Mouse (Mus musculus) limb, embryonic 11.5 days (tissue): ENCODE measurements around the gene Aarsd1. TPM values are rescaled to one million over a fixed set of nuclear protein-coding genes. Genes with fewer than 3 reads are reported as not detected.
"Not testable (repeated sequence)": the region's sequence is repeated elsewhere in the genome, so short reads cannot be mapped to it uniquely, and the experiment has no call there.

Experiments
- ATAC-seq: fragments of 200-750 bp; cut with Nextera tagmentation; 2 replicates; pipeline ENCODE4 v1.8.0; 2017; ENCODE audit warnings: low read depth; ENCODE audit not compliant: insufficient number of reproducible peaks, low FRiP score, low TSS enrichment
- DNase-seq: peaks from one replicate; pipeline ENCODE4 v3.0.0-alpha.2; 2015; ENCODE audit warnings: low spot score
- H3K27ac ChIP-seq: fragments of 300-500 bp; sonication (generic); replicated peaks from 2 replicates; pipeline ENCODE4 v1.5.1; 2014; ENCODE audit warnings: low read depth, mild to moderate bottlenecking, low read length
- H3K27me3 ChIP-seq: fragments of 300-500 bp; sonication (generic); 2 replicates; pipeline ENCODE4 v1.6.1; 2014; ENCODE audit warnings: mild to moderate bottlenecking, low read length, mixed read lengths; ENCODE audit not compliant: control insufficient read depth, insufficient read depth
- H3K36me3 ChIP-seq: fragments of 300-500 bp; sonication (generic); 2 replicates; pipeline ENCODE4 v1.6.1; 2014; ENCODE audit warnings: mild to moderate bottlenecking, low read length, moderate library complexity, mixed read lengths; ENCODE audit not compliant: control insufficient read depth, insufficient read depth
- H3K4me1 ChIP-seq: fragments of 300-500 bp; sonication (generic); 2 replicates; pipeline ENCODE4 v1.6.1; 2014; ENCODE audit warnings: low read length, mixed read lengths; ENCODE audit not compliant: control insufficient read depth, insufficient read depth
- H3K4me2 ChIP-seq: fragments of 300-500 bp; sonication (generic); 2 replicates; pipeline ENCODE4 v1.6.1; 2014; ENCODE audit warnings: low read depth, mild to moderate bottlenecking, moderate library complexity; ENCODE audit not compliant: severe bottlenecking
- H3K4me3 ChIP-seq: fragments of 300-500 bp; sonication (generic); 2 replicates; pipeline ENCODE4 v1.5.1; 2014; ENCODE audit warnings: low read depth, low read length
- H3K9ac ChIP-seq: fragments of 300-500 bp; sonication (generic); 2 replicates; pipeline ENCODE4 v1.6.1; 2014; ENCODE audit warnings: mild to moderate bottlenecking, low read length
- H3K9me3 ChIP-seq: fragments of 300-500 bp; sonication (generic); 2 replicates; pipeline ENCODE4 v1.6.1; 2016; ENCODE audit warnings: low read length; ENCODE audit not compliant: control insufficient read depth
- WGBS: fragments of 180-500 bp; shearing (Covaris S2); extraction: QIAGEN DNeasy Blood & Tissue Kit; methylation state at CpG from one replicate; pipeline ENCODE4 v1.1.7; 2014; 5-methylcytosine and 5-hydroxymethylcytosine counted together
- polyA plus RNA-seq: library from polyadenylated mRNA; unstranded; fragments of >200 nt; fragmentation: Nextera tagmentation; extraction: Ambion mirVana; gene quantifications from 2 replicates; pipeline ENCODE4 v1.2.1, GENCODE M21; 2014

Aarsd1 gene
- polyA plus RNA-seq, 1 experiment from 2014 or later: 89.0 TPM

DNA sequence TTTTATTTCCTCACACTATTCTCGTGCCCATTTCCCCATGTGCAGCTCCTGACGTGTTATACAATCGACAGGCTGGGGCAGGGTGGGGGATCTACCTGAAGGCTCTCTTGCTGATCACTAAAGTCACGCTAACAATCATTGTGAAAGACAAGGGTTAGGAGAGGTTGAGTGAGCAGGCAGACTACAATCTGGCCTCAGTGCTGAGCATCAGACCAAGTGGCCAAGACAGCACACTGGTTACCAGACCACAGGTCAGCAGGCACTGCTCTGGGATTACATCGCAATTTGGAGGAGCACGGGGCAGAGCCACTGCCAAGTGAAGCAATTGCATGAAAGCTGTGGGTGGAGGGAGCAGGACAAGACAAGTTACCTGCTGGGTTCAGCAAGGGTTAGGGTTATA lies 38.5 kb downstream of the Aarsd1 start:
- H3K27me3 ChIP-seq: no peaks in the 10 kb centered on the region
- WGBS: 78% methylated on average over 6 of the region's 6 CpGs

GRCm38 (mm10) chr11:101378196-101378595 lies 39.2 kb downstream of the Aarsd1 start:
- not testable (repeated sequence) for H3K27me3 ChIP-seq, H3K4me3 ChIP-seq, H3K9me3 ChIP-seq, H3K27ac ChIP-seq, H3K4me1 ChIP-seq, H3K9ac ChIP-seq, ATAC-seq, H3K4me2 ChIP-seq, H3K36me3 ChIP-seq, DNase-seq
- WGBS: 90% methylated on average over 6 of the region's 8 CpGs

More for the DNA sequence above, 38.5 kb downstream of the Aarsd1 start:
- ATAC-seq: no peak
- Histone ChIP-seq H3K4me1 (no peaks in the 10 kb centered on the region), H3K4me3 (no peak overlapping the region), H3K4me2 (no peak overlapping the region), H3K9ac (no peak overlapping the region), H3K27ac (no peak overlapping the region), H3K36me3 (no peaks in the 10 kb centered on the region), H3K9me3 (no peaks in the 10 kb centered on the region)
- DNase-seq: no peak

DNA sequence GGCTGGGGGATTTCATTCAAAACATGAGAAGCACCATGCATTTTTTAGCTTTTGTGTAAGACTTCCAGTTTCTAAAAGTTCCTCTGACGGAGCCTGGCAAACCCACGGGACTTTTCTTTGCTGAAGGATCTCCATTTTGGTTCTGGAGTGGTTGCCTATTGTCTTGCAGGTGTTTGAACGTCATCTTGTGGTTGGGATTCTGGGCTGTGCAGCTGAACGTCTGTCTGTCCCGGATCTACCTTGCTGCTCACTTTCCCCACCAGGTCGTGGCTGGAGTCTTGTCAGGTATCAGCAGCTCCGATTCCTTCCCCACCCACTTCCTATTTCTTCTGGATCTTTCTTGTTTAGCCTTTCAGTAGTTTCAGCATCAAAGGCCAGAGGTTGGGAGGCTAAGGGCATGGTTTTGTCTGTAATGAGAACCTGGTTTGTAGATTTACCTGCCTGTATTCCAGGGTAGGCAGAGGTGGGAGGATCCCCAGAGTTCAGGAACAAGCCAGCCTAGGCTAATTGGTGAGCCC lies 42.9 kb downstream of the Aarsd1 start:
- H3K4me1 ChIP-seq: no peaks in the 10 kb centered on the region
- no peaks in the 10 kb centered on the region for H3K36me3 ChIP-seq
- DNase-seq: no peak
- no peak overlapping the region for H3K27ac ChIP-seq
- H3K27me3 ChIP-seq: no peaks in the 10 kb centered on the region
- no peak for ATAC-seq
- no peak overlapping the region for H3K4me3 ChIP-seq
- H3K4me2 ChIP-seq: no peak overlapping the region
- no peaks in the 10 kb centered on the region for H3K9me3 ChIP-seq
- no peak overlapping the region for H3K9ac ChIP-seq
- WGBS: 72% methylated on average over 7 of the region's 7 CpGs

- ATAC-seq (no peak), DNase-seq (no peak)
- Histone ChIP-seq H3K27ac (no peak overlapping the region), H3K27me3 (no peaks in the 10 kb centered on the region), H3K4me3 (no peak overlapping the region), H3K9ac (no peak overlapping the region), H3K9me3 (no peaks in the 10 kb centered on the region), H3K36me3 (no peaks in the 10 kb centered on the region), H3K4me1 (no peaks in the 10 kb centered on the region), H3K4me2 (no peak overlapping the region)
- 82% methylated on average over 5 of the region's 5 CpGs for WGBS
Measured at GRCm38 (mm10) chr11:101370141-101370540, 47.3 kb downstream of the Aarsd1 start.

GRCm38 (mm10) chr11:101367326-101367935 lies 50.0 kb downstream of the Aarsd1 start, which contains the start of gene G6pc:
Gene G6pc (plus strand): TSS chr11:101367561.
- no peak for ATAC-seq
- 90% methylated on average over 8 of the region's 8 CpGs for WGBS
- Histone ChIP-seq H3K27ac (no peak within 1 kb of the TSS), H3K9me3 (no peaks in the 10 kb centered on the region), H3K4me2 (no peak within 1 kb of the TSS), H3K36me3 (no peaks in the 10 kb centered on the region), H3K4me1 (no peaks in the 10 kb centered on the region), H3K9ac (no peak within 1 kb of the TSS), H3K27me3 (no peaks in the 10 kb centered on the region), H3K4me3 (no peak within 1 kb of the TSS)
- DNase-seq: no peak

DNA sequence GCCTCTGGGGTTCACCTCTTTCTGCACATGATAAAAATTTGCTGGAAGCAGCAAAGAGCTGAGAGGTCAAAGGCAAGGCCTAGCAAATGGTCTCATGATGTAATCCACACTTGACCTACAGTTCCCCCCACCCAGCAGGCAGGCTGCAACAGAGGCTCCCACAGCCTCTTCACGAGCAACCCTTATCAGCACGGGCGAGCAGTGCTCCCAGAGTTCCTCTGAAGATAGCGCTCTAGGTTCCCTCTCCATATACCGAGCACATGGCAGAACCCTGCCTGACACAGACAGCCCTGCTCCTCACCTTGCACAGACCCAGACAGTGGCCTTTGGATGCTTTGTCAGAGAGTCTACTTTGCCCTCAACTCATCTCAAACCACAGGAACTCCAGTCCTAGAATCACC lies 52.9 kb downstream of the Aarsd1 start:
- H3K4me3 ChIP-seq: no peak overlapping the region
- H3K4me1 ChIP-seq: no peaks in the 10 kb centered on the region
- H3K27me3 ChIP-seq: no peaks in the 10 kb centered on the region
- H3K36me3 ChIP-seq: no peaks in the 10 kb centered on the region
- no peak overlapping the region for H3K9ac ChIP-seq
- 67% methylated on average over 5 of the region's 5 CpGs for WGBS
- no peak for DNase-seq
- H3K27ac ChIP-seq: no peak overlapping the region
- no peak for ATAC-seq
- no peak overlapping the region for H3K4me2 ChIP-seq
- H3K9me3 ChIP-seq: no peaks in the 10 kb centered on the region

GRCm38 (mm10) chr11:101360651-101361113 lies 56.7 kb downstream of the Aarsd1 start:
- 63% methylated on average over 3 of the region's 3 CpGs for WGBS
- Histone ChIP-seq H3K36me3 (no peaks in the 10 kb centered on the region), H3K9ac (no peak overlapping the region), H3K27ac (no peak overlapping the region), H3K9me3 (no peaks in the 10 kb centered on the region), H3K4me3 (no peak overlapping the region), H3K4me1 (no peaks in the 10 kb centered on the region), H3K27me3 (no peaks in the 10 kb centered on the region), H3K4me2 (no peak overlapping the region)
- ATAC-seq (no peak), DNase-seq (no peak)

DNA sequence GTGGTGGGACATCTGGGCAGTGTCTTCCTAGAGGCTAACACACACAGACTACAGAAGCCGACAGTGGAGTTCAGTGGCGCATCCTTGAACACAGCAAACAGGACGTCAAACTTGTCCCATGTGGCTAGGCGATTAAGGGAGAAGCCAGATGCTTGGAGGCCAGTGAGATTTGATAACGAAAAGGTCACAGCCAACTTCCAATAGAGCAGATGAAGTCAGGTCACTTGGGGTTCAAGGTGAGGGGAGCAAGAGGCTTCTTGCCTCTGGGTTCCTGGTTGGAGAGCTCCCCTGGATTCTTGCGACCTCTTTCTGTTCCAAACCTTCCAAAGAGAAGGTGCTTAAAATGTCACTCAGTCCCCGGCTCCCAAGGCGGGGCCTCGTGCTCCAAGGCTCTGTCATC lies 57.6 kb downstream of the Aarsd1 start:
- 68% methylated on average over 9 of the region's 9 CpGs for WGBS
- Histone ChIP-seq H3K27me3 (no peaks in the 10 kb centered on the region), H3K4me1 (no peaks in the 10 kb centered on the region), H3K4me2 (no peak overlapping the region), H3K36me3 (no peaks in the 10 kb centered on the region), H3K27ac (no peak overlapping the region), H3K9me3 (no peaks in the 10 kb centered on the region), H3K9ac (no peak overlapping the region), H3K4me3 (no peak overlapping the region)
- DNase-seq: no peak
- no peak for ATAC-seq
